Mouse (Mus musculus): ENCODE data around the gene Reep1. TPM values are rescaled to one million over a fixed set of nuclear protein-coding genes. Genes with fewer than 3 reads are reported as not detected.

Gene Reep1
- polyA plus RNA-seq, 1 experiment from 2014 or later = 8.1 TPM

DNA sequence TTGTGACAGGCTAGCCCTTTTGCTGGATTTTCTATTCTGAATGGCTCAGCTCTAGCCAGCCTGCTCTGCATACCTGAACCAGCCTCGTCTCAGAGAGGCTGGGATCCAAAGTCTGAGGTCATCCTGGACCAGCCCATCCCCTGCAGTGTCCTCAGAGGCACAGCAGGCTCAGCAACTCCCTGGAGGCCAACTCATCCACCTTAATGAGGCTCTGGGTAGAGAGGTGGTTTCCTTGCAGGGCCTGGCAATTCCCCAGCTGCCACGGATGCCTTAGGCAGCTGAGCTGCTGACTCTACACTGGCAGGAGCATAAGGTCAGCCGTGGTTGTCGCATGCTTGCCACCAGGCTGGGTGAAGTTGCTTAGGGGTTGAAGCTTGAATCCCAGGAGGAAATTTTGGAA is 16.2 kb downstream of the Reep1 start:
- H3K9ac ChIP-seq (ENCODE audit: low read length) = no peak overlapping the region
- H3K4me1 ChIP-seq (ENCODE audit: control insufficient read depth, insufficient read depth, low read length) = no peaks in the 10 kb centered on the region
- ATAC-seq (ENCODE audit: insufficient number of reproducible peaks, low FRiP score, low TSS enrichment, low read depth) = no peak
- H3K9me3 ChIP-seq (ENCODE audit: control insufficient read depth, low read length) = no peaks in the 10 kb centered on the region
- H3K27me3 ChIP-seq (ENCODE audit: control insufficient read depth, insufficient read depth, low read length) = no peaks in the 10 kb centered on the region
- no peak overlapping the region for H3K27ac ChIP-seq (replicated peaks; ENCODE audit: low read depth, low read length)
- H3K4me2 ChIP-seq (ENCODE audit: low read depth, severe bottlenecking) = no peak overlapping the region
- H3K36me3 ChIP-seq (ENCODE audit: control insufficient read depth, insufficient read depth, low read length) = no peaks in the 10 kb centered on the region
- 48% methylated on average over 4 of the region's 4 CpGs for whole genome bisulfite sequencing
- no peak for DNase-seq (ENCODE audit: low spot score)
- H3K4me3 ChIP-seq (ENCODE audit: low read depth, low read length) = no peak overlapping the region

DNA sequence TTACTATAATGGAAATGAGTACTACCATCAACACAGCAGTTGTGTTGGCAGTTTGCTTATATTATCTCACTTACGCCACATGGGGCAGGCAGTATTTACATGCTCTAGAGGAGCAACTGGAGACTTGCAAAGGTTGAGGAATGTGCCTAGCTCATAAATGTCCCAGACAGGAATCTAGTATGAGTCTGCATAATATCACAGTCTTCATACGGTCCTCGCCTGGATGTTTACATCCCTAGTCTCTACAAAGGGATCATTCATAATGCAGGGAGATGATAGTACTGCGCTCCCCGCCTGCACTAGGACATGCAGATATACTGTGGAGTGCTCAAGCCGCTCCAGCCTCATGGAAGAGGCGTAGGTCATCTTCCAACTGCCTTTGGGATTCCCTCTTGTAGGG is 19.3 kb downstream of the Reep1 start:
- no peak for ATAC-seq (ENCODE audit: insufficient number of reproducible peaks, low FRiP score, low TSS enrichment, low read depth)
- WGBS = 90% methylated on average over 7 of the region's 7 CpGs
- H3K9ac ChIP-seq (ENCODE audit: low read length) = no peak overlapping the region

DNA sequence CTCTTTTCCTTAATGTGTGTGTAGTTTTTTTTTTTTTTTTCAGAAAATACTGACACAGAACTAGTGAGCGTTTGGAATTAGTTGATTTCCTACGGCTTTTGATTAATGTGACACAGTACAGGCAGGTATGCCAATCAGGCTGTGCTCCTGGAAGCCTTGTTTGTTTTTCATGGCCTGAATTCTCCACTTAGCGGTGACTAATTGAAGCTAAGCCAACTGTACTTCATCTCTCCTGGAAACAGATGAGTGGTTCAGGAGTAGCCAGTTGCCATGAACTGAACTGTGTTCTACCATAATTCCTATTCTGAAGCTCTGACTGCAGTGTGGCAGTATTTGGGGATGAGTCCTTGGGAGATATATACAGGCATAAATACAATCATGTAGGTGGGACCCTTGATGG is 20.9 kb downstream of the Reep1 start:
- no peak for ATAC-seq (ENCODE audit: insufficient number of reproducible peaks, low FRiP score, low TSS enrichment, low read depth)
- no peaks in the 10 kb centered on the region for H3K27me3 ChIP-seq (ENCODE audit: control insufficient read depth, insufficient read depth, low read length)
- no peak overlapping the region for H3K9ac ChIP-seq (ENCODE audit: low read length)
- H3K9me3 ChIP-seq (ENCODE audit: control insufficient read depth, low read length) = no peaks in the 10 kb centered on the region
- no peak overlapping the region for H3K27ac ChIP-seq (replicated peaks; ENCODE audit: low read depth, low read length)
- H3K36me3 ChIP-seq (ENCODE audit: control insufficient read depth, insufficient read depth, low read length) = no peaks in the 10 kb centered on the region
- 83% methylated on average over 3 of the region's 3 CpGs for WGBS
- no peak for DNase-seq (ENCODE audit: low spot score)
- H3K4me1 ChIP-seq (ENCODE audit: control insufficient read depth, insufficient read depth, low read length) = no peaks in the 10 kb centered on the region
- no peak overlapping the region for H3K4me3 ChIP-seq (ENCODE audit: low read depth, low read length)
- H3K4me2 ChIP-seq (ENCODE audit: low read depth, severe bottlenecking) = no peak overlapping the region

More for the DNA sequence above, 19.3 kb downstream of the Reep1 start:
- Histone ChIP-seq H3K27ac (replicated peaks; ENCODE audit: low read depth, low read length) (no peak overlapping the region), H3K4me3 (ENCODE audit: low read depth, low read length) (no peak overlapping the region), H3K4me2 (ENCODE audit: low read depth, severe bottlenecking) (no peak overlapping the region), H3K27me3 (ENCODE audit: control insufficient read depth, insufficient read depth, low read length) (no peaks in the 10 kb centered on the region), H3K9me3 (ENCODE audit: control insufficient read depth, low read length) (no peaks in the 10 kb centered on the region), H3K36me3 (ENCODE audit: control insufficient read depth, insufficient read depth, low read length) (no peaks in the 10 kb centered on the region), H3K4me1 (ENCODE audit: control insufficient read depth, insufficient read depth, low read length) (no peaks in the 10 kb centered on the region)
- no peak for DNase-seq (ENCODE audit: low spot score)

DNA sequence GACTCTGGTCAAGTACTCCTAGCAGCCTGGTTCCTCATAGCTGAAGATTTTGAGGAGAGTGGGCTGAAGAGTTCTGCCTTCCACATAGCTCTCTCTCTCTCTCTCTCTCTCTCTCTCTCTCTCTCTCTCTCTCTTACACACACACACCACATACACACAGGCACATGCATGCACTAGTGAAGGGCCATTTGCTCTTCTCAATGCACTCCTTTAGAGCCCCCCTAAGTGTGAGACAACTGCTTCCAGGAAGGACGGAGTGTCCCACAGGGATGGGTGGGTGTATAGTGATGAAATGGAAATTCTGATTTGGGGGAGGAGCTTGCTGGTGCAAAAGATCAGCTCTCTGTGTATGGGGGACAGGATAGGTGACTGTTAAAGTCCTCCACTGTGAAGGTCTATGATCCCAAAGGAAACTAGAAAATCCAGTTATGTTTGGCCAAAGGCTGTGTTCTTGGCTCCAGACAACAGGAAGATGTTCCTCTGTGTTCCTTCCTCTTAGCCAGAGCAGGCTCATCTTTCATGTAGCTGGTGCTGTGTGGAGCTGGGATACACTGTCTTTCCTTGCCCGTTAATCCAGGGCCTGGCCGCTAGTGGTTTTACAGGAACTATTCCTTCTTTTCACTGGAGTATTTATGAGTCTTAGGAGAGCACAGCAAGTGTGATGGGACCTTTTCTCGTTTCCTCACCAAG is 27.7 kb downstream of the Reep1 start:
- DNase-seq (ENCODE audit: low spot score) = no peak
- Histone ChIP-seq H3K27ac (replicated peaks; ENCODE audit: low read depth, low read length) (no peak overlapping the region), H3K27me3 (ENCODE audit: control insufficient read depth, insufficient read depth, low read length) (no peaks in the 10 kb centered on the region)

DNA sequence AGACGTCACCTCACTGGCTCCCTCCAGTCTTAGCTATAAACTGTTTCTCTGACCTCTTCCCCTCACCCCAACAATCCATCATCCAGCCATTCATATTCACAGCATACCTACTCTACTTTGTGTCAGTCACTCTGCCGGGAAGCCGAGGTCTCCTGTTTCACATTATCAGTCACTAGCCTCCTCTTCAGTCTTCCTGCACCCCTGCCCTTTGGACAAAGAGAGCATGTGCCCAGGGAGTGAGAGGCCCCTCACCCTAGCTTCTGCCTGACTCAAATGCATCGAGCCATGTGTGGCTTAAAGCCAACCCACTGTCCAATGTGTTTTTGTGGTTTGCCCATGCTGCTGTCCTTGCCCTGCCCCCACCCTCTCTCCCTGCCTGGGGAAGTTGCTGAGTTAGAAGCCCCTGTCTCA is 28.2 kb downstream of the Reep1 start:
- no peaks in the 10 kb centered on the region for H3K9me3 ChIP-seq (ENCODE audit: control insufficient read depth, low read length)
- no peak overlapping the region for H3K27ac ChIP-seq (replicated peaks; ENCODE audit: low read depth, low read length)
- 29% methylated on average over 4 of the region's 4 CpGs for WGBS
- ATAC-seq (ENCODE audit: insufficient number of reproducible peaks, low FRiP score, low TSS enrichment, low read depth) (no peak), DNase-seq (ENCODE audit: low spot score) (no peak)
- no peak overlapping the region for H3K4me2 ChIP-seq (ENCODE audit: low read depth, severe bottlenecking)
- H3K36me3 ChIP-seq (ENCODE audit: control insufficient read depth, insufficient read depth, low read length) = no peaks in the 10 kb centered on the region
- no peak overlapping the region for H3K9ac ChIP-seq (ENCODE audit: low read length)
- no peaks in the 10 kb centered on the region for H3K4me1 ChIP-seq (ENCODE audit: control insufficient read depth, insufficient read depth, low read length)
- H3K4me3 ChIP-seq (ENCODE audit: low read depth, low read length) = no peak overlapping the region
- H3K27me3 ChIP-seq (ENCODE audit: control insufficient read depth, insufficient read depth, low read length) = no peaks in the 10 kb centered on the region

More for the DNA sequence above, 27.7 kb downstream of the Reep1 start:
- H3K4me1 ChIP-seq (ENCODE audit: control insufficient read depth, insufficient read depth, low read length) = no peaks in the 10 kb centered on the region
- no peak overlapping the region for H3K4me3 ChIP-seq (ENCODE audit: low read depth, low read length)
- ATAC-seq (ENCODE audit: insufficient number of reproducible peaks, low FRiP score, low TSS enrichment, low read depth) = no peak
- H3K36me3 ChIP-seq (ENCODE audit: control insufficient read depth, insufficient read depth, low read length) = no peaks in the 10 kb centered on the region
- H3K9ac ChIP-seq (ENCODE audit: low read length) = no peak overlapping the region
- H3K4me2 ChIP-seq (ENCODE audit: low read depth, severe bottlenecking) = no peak overlapping the region
- H3K9me3 ChIP-seq (ENCODE audit: control insufficient read depth, low read length) = no peaks in the 10 kb centered on the region
- 53% methylated on average over 4 of the region's 4 CpGs for WGBS

DNA sequence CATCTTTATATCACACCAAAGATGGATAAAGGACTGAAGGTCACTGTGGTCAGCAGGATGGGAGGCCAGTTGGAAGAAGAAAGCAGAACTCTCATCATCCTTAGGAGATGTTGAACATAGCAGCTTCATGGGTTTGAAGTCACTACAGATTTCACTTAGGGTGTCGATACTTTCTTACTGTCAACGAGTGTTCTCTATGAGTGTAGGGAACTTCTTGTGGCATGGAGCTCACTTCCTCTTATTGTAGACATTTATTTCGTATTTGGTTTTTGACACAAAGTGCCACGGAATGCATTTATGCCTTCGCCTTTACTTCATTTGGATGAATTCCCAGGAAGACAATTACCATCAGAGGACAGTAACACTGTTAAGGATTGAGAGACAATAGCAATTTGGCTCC is 28.7 kb downstream of the Reep1 start:
- H3K9ac ChIP-seq (ENCODE audit: low read length) = no peak overlapping the region
- H3K36me3 ChIP-seq (ENCODE audit: control insufficient read depth, insufficient read depth, low read length) = no peaks in the 10 kb centered on the region
- no peak for DNase-seq (ENCODE audit: low spot score)
- no peaks in the 10 kb centered on the region for H3K9me3 ChIP-seq (ENCODE audit: control insufficient read depth, low read length)
- no peaks in the 10 kb centered on the region for H3K4me1 ChIP-seq (ENCODE audit: control insufficient read depth, insufficient read depth, low read length)
- H3K27me3 ChIP-seq (ENCODE audit: control insufficient read depth, insufficient read depth, low read length) = no peaks in the 10 kb centered on the region
- WGBS = 87% methylated on average over 5 of the region's 5 CpGs
- H3K27ac ChIP-seq (replicated peaks; ENCODE audit: low read depth, low read length) = no peak overlapping the region
- no peak overlapping the region for H3K4me3 ChIP-seq (ENCODE audit: low read depth, low read length)
- H3K4me2 ChIP-seq (ENCODE audit: low read depth, severe bottlenecking) = no peak overlapping the region
- no peak for ATAC-seq (ENCODE audit: insufficient number of reproducible peaks, low FRiP score, low TSS enrichment, low read depth)

DNA sequence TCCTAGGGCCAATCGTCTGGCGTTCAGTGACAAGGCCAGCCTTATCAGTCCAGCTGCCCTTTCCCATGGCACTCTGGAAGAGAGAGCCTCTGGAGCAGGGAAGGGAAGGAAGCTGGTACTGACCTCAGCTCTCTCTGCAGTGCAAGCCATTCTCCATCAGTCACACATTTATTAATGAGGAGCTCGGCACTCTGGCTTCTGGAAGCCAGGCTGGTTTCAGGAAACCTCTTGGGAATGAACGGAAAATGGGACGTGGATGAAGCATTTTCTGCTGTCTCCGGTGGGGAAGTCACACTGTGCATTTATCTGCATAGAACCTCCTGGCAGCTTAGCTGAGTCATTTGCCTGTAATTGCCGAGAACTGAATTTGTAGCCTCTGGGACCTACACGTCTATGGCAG is 29.8 kb downstream of the Reep1 start:
- Histone ChIP-seq H3K27me3 (ENCODE audit: control insufficient read depth, insufficient read depth, low read length) (no peaks in the 10 kb centered on the region), H3K9me3 (ENCODE audit: control insufficient read depth, low read length) (no peaks in the 10 kb centered on the region), H3K4me3 (ENCODE audit: low read depth, low read length) (no peak overlapping the region), H3K4me1 (ENCODE audit: control insufficient read depth, insufficient read depth, low read length) (no peaks in the 10 kb centered on the region), H3K36me3 (ENCODE audit: control insufficient read depth, insufficient read depth, low read length) (no peaks in the 10 kb centered on the region), H3K4me2 (ENCODE audit: low read depth, severe bottlenecking) (no peak overlapping the region), H3K9ac (ENCODE audit: low read length) (no peak overlapping the region), H3K27ac (replicated peaks; ENCODE audit: low read depth, low read length) (no peak overlapping the region)
- no peak for ATAC-seq (ENCODE audit: insufficient number of reproducible peaks, low FRiP score, low TSS enrichment, low read depth)
- WGBS = 78% methylated on average over 8 of the region's 8 CpGs
- DNase-seq (ENCODE audit: low spot score) = no peak

DNA sequence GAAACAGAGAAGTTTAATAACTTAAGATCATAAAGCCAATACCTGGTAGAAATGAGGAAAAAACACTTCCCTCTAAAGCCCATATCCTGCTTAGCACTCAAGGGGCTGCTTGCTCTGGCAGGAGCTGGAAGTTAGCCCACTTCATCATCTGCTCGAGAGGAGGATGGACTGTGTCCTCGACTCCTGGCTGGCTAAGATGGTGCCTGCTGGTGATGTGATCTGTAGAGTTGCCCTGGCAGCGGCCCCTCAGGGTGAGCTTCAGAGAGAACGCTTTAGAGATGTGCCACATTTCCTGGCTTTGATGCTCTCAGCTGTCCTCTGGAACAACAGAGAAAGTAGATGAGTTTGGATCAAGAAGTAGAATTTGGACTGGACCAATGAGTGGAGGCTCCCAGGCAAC is 31.2 kb downstream of the Reep1 start:
- Histone ChIP-seq H3K4me3 (ENCODE audit: low read depth, low read length) (no peak overlapping the region), H3K9me3 (ENCODE audit: control insufficient read depth, low read length) (no peaks in the 10 kb centered on the region), H3K36me3 (ENCODE audit: control insufficient read depth, insufficient read depth, low read length) (no peaks in the 10 kb centered on the region), H3K4me1 (ENCODE audit: control insufficient read depth, insufficient read depth, low read length) (no peaks in the 10 kb centered on the region), H3K27me3 (ENCODE audit: control insufficient read depth, insufficient read depth, low read length) (no peaks in the 10 kb centered on the region), H3K4me2 (ENCODE audit: low read depth, severe bottlenecking) (no peak overlapping the region), H3K9ac (ENCODE audit: low read length) (no peak overlapping the region), H3K27ac (replicated peaks; ENCODE audit: low read depth, low read length) (no peak overlapping the region)
- 78% methylated on average over 4 of the region's 4 CpGs for WGBS
- DNase-seq (ENCODE audit: low spot score) = no peak
- no peak for ATAC-seq (ENCODE audit: insufficient number of reproducible peaks, low FRiP score, low TSS enrichment, low read depth)

DNA sequence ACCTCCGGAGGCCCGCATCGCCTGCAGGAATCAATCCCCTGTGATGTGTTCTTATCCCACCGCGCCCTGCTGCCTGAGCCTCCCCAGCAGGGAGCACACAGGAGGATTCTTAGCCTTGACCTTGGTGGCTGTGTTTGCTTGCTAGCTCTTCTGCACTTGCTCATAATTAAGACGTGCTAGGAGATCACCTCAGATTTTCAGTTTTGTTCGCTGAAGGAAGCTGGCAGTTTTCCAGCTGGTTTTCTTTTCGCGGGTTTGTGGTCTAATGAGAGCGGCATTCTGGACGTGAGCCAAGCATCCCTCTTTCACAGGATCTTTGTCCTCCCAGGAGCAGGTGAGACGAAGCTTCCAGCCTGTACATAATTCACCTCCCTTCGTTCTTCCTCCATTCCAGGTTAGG is 33.6 kb downstream of the Reep1 start:
- 59% methylated on average over 13 of the region's 13 CpGs for WGBS
- H3K36me3 ChIP-seq (ENCODE audit: control insufficient read depth, insufficient read depth, low read length) = no peaks in the 10 kb centered on the region
- no peak overlapping the region for H3K4me3 ChIP-seq (ENCODE audit: low read depth, low read length)
- no peak for ATAC-seq (ENCODE audit: insufficient number of reproducible peaks, low FRiP score, low TSS enrichment, low read depth)
- H3K9me3 ChIP-seq (ENCODE audit: control insufficient read depth, low read length) = no peaks in the 10 kb centered on the region
- no peak for DNase-seq (ENCODE audit: low spot score)
- H3K4me2 ChIP-seq (ENCODE audit: low read depth, severe bottlenecking) = no peak overlapping the region
- no peak overlapping the region for H3K27ac ChIP-seq (replicated peaks; ENCODE audit: low read depth, low read length)
- no peaks in the 10 kb centered on the region for H3K4me1 ChIP-seq (ENCODE audit: control insufficient read depth, insufficient read depth, low read length)
- no peak overlapping the region for H3K9ac ChIP-seq (ENCODE audit: low read length)
- no peaks in the 10 kb centered on the region for H3K27me3 ChIP-seq (ENCODE audit: control insufficient read depth, insufficient read depth, low read length)
